Mouse (Mus musculus): ENCODE results near the gene Ifitm2.

DNA sequence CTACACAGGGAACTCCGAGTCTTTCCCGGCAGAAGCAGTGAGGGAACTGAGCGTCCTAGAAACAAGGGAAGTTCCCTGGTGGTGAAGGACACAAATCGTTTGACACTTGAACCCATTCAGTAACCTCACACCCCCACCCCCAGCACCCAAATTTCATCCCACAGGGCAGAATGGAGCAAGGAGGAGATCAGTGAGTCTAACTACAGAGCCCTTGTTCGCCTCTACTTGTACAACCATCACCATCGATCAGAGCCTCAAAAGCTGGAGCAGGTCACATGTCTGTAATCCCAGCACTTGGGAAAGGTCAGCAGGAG, 726 bp upstream of the Ifitm2 start:
- no peak for TF ChIP-seq POLR2A (IDR thresholded peaks at IDR 0.05; ENCODE audit: low read depth, low read length)
- no peak for TF ChIP-seq CTCF (IDR thresholded peaks at IDR 0.05; ENCODE audit: extremely low read depth, insufficient read depth, insufficient read length, insufficient replicate concordance)
